Mouse (Mus musculus) hindbrain, embryonic 14.5 days (tissue): ENCODE data around the gene Inafm2. TPM values are rescaled to one million over a fixed set of nuclear protein-coding genes. Genes with fewer than 3 reads are reported as not detected.

Source experiments
- ATAC-seq: fragments of 200-750 bp; cut with Nextera tagmentation; 2 replicates; pipeline ENCODE4 v1.8.0; 2017; ENCODE audit warnings: moderate number of reproducible peaks, mild to moderate bottlenecking, moderate TSS enrichment, moderate library complexity; ENCODE audit not compliant: low FRiP score
- DNase-seq: peaks from one replicate; pipeline ENCODE4 v3.0.0-alpha.2; 2015; ENCODE audit warnings: low spot score
- H3K27ac ChIP-seq: fragments of 300-500 bp; sonication (generic); 2 replicates; pipeline ENCODE4 v1.5.1; 2014; ENCODE audit warnings: mild to moderate bottlenecking, moderate library complexity
- H3K27me3 ChIP-seq: fragments of 300-500 bp; sonication (generic); 2 replicates; pipeline ENCODE4 v1.6.1; 2014; ENCODE audit warnings: mild to moderate bottlenecking, low read length, mixed read lengths; ENCODE audit not compliant: control insufficient read depth, insufficient read depth
- H3K36me3 ChIP-seq: fragments of 300-500 bp; sonication (generic); replicated peaks from 2 replicates; pipeline ENCODE4 v1.6.1; 2014; ENCODE audit not compliant: control insufficient read depth, insufficient read depth
- H3K4me1 ChIP-seq: fragments of 300-500 bp; sonication (generic); replicated peaks from 2 replicates; pipeline ENCODE4 v1.6.1; 2014; ENCODE audit warnings: antibody characterized with exemption, low read length, mixed read lengths; ENCODE audit not compliant: control insufficient read depth, insufficient read depth
- H3K4me2 ChIP-seq: fragments of 300-500 bp; sonication (generic); replicated peaks from 2 replicates; pipeline ENCODE4 v1.6.1; 2014; ENCODE audit warnings: mild to moderate bottlenecking, moderate library complexity
- H3K4me3 ChIP-seq: fragments of 300-500 bp; sonication (generic); replicated peaks from 2 replicates; pipeline ENCODE4 v1.5.1; 2014; ENCODE audit warnings: mild to moderate bottlenecking, low read length
- H3K9ac ChIP-seq: fragments of 300-500 bp; sonication (generic); 2 replicates; pipeline ENCODE4 v1.6.1; 2014
- H3K9me3 ChIP-seq: fragments of 300-500 bp; sonication (generic); 2 replicates; pipeline ENCODE4 v1.6.1; 2016; ENCODE audit warnings: low read length; ENCODE audit not compliant: control insufficient read depth
- WGBS: fragments of 180-500 bp; shearing (Covaris S2); extraction: QIAGEN DNeasy Blood & Tissue Kit; methylation state at CpG from one replicate; pipeline ENCODE4 v1.1.7; 2014; 5-methylcytosine and 5-hydroxymethylcytosine counted together
- polyA plus RNA-seq: library from polyadenylated mRNA; unstranded; fragments of >200 nt; fragmentation: Nextera tagmentation; extraction: Ambion mirVana; gene quantifications from 2 replicates; pipeline ENCODE4 v1.2.1, GENCODE M21; 2014

Gene Inafm2
- polyA plus RNA-seq, 1 experiment from 2014 or later = 30.6 TPM

DNA sequence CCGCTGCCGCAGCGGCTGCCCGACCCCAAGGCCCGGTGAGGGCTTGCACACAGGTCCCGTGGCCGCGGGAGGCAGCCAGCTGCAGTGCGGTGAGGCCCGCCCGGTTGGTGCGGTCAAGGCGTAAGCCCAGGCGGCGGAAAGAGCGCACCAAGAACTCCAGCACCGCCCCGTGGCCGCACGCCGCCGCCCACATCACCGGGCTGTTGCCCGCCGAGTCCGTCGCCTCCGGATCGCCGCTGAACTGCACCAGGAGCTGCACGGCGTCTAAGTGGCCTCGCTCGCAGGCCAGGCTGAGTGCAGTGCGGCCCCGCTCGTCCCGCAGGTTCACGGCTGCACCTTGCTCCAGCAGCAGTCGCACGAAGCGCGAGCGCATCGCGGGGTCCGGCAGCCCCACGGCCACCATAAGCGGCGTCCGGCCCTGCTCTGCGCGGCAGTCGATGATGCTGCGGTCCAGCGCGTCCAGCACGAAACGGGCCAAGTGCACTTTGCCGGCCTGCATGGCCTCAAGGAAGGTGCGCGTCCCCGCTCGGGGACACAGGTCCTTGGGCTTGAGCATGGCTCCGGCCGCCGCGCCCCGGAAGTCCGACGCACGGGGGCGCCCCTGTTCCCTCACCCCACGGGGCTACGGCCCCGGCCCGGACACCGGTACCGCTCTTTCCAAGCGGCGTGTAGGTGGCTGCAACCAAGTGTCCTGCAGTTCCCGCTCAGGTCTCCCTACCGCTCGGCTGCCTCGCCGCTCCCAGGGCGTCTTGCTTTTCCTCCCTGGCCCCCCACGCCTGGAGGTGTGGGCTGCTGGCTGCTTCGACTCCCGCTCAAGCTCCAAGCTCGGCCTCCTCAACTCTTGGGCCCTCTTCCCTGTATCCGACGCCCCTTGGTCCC lies 42.4 kb upstream of the Inafm2 start:
- peak overlapping the region; percentile 34 for H3K4me3 ChIP-seq
- peaks cover 30% of the 10 kb centered on the region for H3K4me1 ChIP-seq
- peaks cover 93% of the 10 kb centered on the region for H3K27me3 ChIP-seq
- H3K9ac ChIP-seq = peak overlapping the region; percentile 26; the same call in 1 of the 2 replicates
- DNase-seq (no peak), ATAC-seq (no peak; the same call in 1 of the 2 replicates)
- H3K27ac ChIP-seq = no peak overlapping the region
- no peaks in the 10 kb centered on the region for H3K9me3 ChIP-seq
- under 1% methylated on average over 80 of the region's 93 CpGs for WGBS
- H3K4me2 ChIP-seq = peak overlapping the region; percentile 63
- H3K36me3 ChIP-seq = no peaks in the 10 kb centered on the region

DNA sequence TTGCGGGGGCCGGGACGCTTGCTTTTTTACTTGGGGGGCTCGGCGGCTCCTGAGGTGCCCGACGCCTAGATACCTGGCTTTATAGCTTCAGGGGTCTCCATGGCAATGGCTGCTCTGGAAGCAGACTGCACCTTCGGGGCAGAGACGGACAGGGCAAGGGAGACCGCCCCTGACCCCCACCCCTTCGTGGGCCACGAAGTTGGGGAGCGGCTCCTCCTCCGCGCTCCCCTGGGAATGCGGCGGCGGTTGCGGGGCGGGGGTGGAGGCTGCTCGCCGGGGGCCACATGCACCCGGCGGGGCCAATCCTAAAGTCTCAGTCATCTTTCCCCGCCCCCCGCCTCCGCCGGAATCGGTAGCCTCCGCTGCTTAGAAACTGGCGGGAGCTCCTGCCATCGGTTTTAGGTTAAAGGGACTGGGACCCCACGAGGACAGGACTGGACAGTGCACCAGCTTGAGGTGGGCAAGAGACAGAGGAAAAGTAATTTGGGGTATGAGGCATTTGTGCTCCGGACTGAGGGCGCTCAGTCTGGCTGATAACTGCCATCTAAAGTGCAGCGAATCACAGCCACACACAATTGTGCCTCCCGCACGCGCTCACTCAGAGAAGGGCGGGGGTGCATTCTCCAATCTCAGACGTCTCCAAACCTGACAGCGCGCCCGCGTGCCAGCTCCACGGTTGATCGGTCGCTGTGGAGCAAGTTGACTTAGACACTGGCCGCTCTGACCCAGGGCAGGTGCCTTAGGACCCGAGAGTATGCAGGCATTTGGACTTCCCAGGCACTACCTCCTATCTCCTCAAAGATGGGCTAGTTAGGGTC lies 41.4 kb upstream of the Inafm2 start, which contains the start of gene Ankrd63:
Ankrd63 (minus strand) TSS at position 51 of the 818 bp plus-strand sequence.
- H3K4me1 ChIP-seq = peaks cover 30% of the 10 kb centered on the region
- H3K27ac ChIP-seq = no peak within 1 kb of the TSS
- 2% methylated on average over 42 of the region's 50 CpGs for WGBS
- peak within 1 kb of the TSS; percentile 26 for H3K9ac ChIP-seq
- no peak for ATAC-seq
- no peak for DNase-seq
- H3K36me3 ChIP-seq = no peaks in the 10 kb centered on the region
- H3K27me3 ChIP-seq = peaks cover 100% of the 10 kb centered on the region
- H3K9me3 ChIP-seq = no peaks in the 10 kb centered on the region
- H3K4me2 ChIP-seq = peak within 1 kb of the TSS; percentile 63
- peak within 1 kb of the TSS; percentile 34 for H3K4me3 ChIP-seq

DNA sequence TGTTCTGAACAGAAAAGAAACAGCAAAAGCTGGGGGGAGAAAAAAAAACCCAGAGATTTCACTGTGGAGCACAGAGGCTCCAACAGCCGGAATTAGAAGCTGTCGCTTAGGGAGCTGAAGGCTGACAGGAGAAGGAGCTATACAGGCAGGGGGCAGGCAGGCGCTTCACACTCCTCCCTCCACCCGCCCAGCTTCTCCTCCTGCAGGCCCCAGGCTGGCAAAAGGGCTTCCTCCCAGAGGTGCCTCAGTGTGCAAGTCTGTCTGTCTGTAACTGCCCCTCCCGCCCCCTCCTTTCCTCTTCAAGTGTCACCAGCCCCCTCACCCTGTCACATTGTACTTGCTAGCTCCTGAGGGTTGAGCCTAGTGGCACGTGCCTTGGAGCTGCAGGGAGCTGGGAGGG lies 39.1 kb upstream of the Inafm2 start:
- Histone ChIP-seq H3K27ac (no peak overlapping the region), H3K27me3 (peaks cover 96% of the 10 kb centered on the region), H3K4me3 (no peak overlapping the region), H3K36me3 (no peaks in the 10 kb centered on the region), H3K4me2 (no peak overlapping the region), H3K4me1 (peaks cover 28% of the 10 kb centered on the region), H3K9ac (no peak overlapping the region), H3K9me3 (no peaks in the 10 kb centered on the region)
- ATAC-seq (no peak), DNase-seq (no peak)
- WGBS = 6% methylated on average over 6 of the region's 6 CpGs

DNA sequence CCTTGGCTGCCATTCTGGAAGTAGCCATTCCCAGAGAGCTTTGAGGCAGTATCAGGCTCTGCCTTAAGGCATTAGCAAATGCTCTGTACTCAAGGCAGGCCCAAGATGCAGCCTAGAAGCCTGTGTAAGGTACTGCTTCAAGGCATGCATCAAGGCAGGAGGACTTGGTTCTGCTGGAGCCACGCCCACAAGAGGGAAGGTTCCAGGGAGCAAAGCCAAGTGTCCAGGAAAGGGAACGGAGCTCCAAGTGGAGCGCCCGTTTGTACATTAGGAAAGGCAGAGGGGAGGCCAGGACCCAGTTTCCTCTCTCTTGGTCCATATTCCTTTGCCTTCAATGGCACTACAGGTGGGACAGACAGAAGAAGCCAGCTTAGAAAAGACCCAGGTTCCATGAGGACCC lies 37.1 kb upstream of the Inafm2 start:
- H3K4me2 ChIP-seq = no peak overlapping the region
- H3K36me3 ChIP-seq = no peaks in the 10 kb centered on the region
- no peaks in the 10 kb centered on the region for H3K9me3 ChIP-seq
- DNase-seq = no peak
- WGBS = 82% methylated on average over 4 of the region's 4 CpGs
- no peak overlapping the region for H3K4me3 ChIP-seq
- H3K4me1 ChIP-seq = peaks cover 16% of the 10 kb centered on the region
- ATAC-seq = no peak
- no peak overlapping the region for H3K27ac ChIP-seq
- H3K27me3 ChIP-seq = peaks cover 91% of the 10 kb centered on the region
- H3K9ac ChIP-seq = no peak overlapping the region

DNA sequence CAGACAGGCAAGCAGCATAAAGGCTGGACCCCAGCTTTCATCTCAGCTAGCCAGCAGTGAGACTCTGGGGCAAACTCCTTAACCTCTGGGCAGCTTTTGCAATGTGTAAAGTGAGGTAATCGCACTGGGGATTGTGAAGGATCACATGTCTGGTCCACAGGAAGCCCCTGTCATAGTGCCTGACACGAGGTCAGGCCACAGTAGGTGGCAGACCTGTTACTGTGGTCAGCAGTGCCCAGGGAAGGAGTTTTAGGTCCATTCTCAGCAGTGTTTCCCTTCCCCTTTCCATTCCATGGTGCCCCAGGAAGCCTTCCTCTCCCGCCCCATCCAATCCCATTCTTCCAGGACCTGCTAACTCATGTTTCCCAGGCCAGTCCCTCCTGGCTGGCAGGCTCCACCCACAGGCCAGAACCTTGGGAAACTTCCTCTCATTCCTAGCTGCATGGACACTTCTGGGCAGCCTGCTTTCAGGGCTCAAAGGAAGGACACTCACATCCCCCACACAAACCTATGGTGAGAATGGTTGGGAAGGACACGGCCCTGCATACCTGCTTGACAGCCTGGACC lies 35.8 kb upstream of the Inafm2 start:
- Histone ChIP-seq H3K27me3 (peaks cover 78% of the 10 kb centered on the region), H3K9ac (no peak overlapping the region), H3K27ac (no peak overlapping the region), H3K4me3 (no peak overlapping the region), H3K4me2 (no peak overlapping the region), H3K4me1 (peaks cover 9% of the 10 kb centered on the region), H3K9me3 (no peaks in the 10 kb centered on the region), H3K36me3 (no peaks in the 10 kb centered on the region)
- 45% methylated on average over 4 of the region's 4 CpGs for WGBS
- ATAC-seq = no peak
- DNase-seq = no peak

DNA sequence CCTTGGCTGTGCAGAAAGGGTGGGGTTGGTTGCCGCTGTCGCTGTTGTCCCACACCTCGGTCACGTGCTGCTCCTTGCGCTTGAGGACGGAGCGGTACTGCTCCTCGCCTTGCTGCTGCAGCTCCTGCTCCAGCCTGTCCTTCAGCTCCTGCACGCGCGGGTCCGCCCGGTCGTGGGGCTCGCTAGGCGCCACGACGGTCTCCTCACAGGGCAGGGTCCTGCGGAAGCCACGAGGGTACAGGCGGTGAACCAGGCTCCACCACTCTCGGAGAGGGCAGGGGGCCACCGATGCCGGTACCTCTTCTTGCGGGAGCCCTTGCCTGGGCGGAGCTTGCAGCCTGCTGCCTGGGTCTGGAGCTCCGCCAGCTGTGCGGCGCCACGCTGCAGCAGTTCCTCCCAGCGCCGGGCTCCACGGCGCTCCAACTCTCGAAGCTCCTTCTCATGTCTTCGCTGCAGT lies 34.5 kb upstream of the Inafm2 start:
- no peak overlapping the region for H3K27ac ChIP-seq
- peaks cover 9% of the 10 kb centered on the region for H3K4me1 ChIP-seq
- ATAC-seq (peak; percentile 73; the same call in 1 of the 2 replicates), DNase-seq (peak; percentile 72)
- peak overlapping the region; percentile 57 for H3K9ac ChIP-seq
- no peaks in the 10 kb centered on the region for H3K9me3 ChIP-seq
- WGBS = under 1% methylated on average over 36 of the region's 36 CpGs
- peak overlapping the region; percentile 86 for H3K4me2 ChIP-seq
- no peaks in the 10 kb centered on the region for H3K36me3 ChIP-seq
- peak overlapping the region; percentile 39 for H3K4me3 ChIP-seq
- peaks cover 65% of the 10 kb centered on the region for H3K27me3 ChIP-seq

DNA sequence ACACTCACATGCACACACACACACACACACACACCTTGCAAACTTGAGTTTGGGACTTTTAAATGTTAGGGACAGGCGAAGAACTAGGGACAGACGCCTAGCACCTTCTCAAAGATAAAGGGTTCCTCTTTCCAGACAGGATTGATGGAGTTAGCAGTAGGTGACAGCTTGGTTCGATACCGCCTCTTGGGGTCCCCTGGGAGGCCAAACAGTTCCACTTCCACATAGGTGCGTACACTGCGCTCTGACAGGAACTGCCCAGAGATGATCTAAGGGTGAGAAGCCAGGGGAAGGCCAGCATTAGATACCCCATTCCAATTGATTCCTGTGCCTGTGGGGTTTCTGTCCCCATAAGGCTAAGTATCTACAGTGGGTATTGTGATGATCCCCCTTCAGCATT lies 31.9 kb upstream of the Inafm2 start:
- H3K27me3 ChIP-seq = peaks cover 39% of the 10 kb centered on the region
- ATAC-seq = no peak

DNA sequence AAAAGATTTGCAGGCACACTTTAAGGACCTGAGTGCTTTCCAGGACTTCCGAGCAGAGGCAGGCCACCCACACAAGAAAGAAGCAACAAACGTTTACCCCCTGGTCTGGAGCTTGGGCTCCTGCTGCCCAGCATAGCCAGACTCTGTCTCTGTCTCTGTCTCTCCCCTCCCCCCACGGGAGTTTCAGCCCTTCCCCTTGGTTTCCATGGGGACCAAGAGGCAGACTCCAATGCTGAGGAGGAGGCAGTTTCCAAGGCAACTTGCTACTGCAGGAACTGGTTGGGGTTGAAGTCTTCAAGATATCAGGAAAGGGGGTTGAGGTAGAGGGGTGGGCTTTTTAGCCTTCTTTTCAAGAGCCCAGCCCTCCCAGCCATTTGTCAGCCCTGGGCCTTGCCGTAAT lies 31.3 kb upstream of the Inafm2 start:
- ATAC-seq (peak; percentile 56), DNase-seq (peak; percentile 53)

More for the DNA sequence above, 31.9 kb upstream of the Inafm2 start:
- Histone ChIP-seq H3K4me3 (no peak overlapping the region), H3K36me3 (no peaks in the 10 kb centered on the region), H3K9me3 (no peaks in the 10 kb centered on the region), H3K4me2 (no peak overlapping the region), H3K4me1 (peaks cover 9% of the 10 kb centered on the region), H3K9ac (no peak overlapping the region), H3K27ac (no peak overlapping the region)
- DNase-seq = no peak
- WGBS = 86% methylated on average over 6 of the region's 6 CpGs

DNA sequence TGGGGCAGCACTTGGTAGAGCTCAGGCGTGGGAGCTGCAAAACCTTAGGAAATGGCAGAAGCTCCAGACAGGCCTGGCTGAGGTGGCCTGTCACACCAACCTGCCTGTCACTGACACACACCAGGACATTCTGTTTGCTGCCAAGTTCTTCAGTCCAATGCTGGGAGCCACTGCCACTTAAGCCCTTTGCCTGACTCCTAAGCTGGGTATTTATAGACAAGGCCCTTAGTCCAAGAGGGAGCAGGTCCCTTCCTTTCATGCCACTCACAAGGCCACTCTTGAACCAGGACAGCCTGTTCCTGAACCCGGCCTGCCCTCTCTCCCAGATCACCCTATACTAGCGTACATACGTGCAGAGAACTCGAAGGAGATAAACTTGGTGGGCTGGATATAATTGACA lies 28.9 kb upstream of the Inafm2 start:
- ATAC-seq (no peak), DNase-seq (no peak)
- Histone ChIP-seq H3K27ac (no peak overlapping the region), H3K4me3 (no peak overlapping the region), H3K27me3 (peaks cover 12% of the 10 kb centered on the region), H3K36me3 (no peaks in the 10 kb centered on the region), H3K9ac (no peak overlapping the region), H3K9me3 (no peaks in the 10 kb centered on the region), H3K4me2 (no peak overlapping the region), H3K4me1 (peaks cover 4% of the 10 kb centered on the region; the same call in 1 of the 2 replicates)
- 86% methylated on average over 5 of the region's 5 CpGs for WGBS

More for the DNA sequence above, 31.3 kb upstream of the Inafm2 start:
- Histone ChIP-seq H3K27ac (no peak overlapping the region), H3K27me3 (peaks cover 33% of the 10 kb centered on the region), H3K36me3 (no peaks in the 10 kb centered on the region), H3K4me3 (no peak overlapping the region), H3K4me2 (no peak overlapping the region), H3K9ac (no peak overlapping the region), H3K4me1 (peaks cover 9% of the 10 kb centered on the region), H3K9me3 (no peaks in the 10 kb centered on the region)
- WGBS = 18% methylated on average over 4 of the region's 4 CpGs
